Mouse (Mus musculus) retina, postnatal 1 day (tissue): ENCODE results near the gene Gm3336.

Experiments used
- DNase-seq: peaks from one replicate; pipeline ENCODE4 v3.0.0-alpha.2; 2012

The Gm3336 gene

DNA sequence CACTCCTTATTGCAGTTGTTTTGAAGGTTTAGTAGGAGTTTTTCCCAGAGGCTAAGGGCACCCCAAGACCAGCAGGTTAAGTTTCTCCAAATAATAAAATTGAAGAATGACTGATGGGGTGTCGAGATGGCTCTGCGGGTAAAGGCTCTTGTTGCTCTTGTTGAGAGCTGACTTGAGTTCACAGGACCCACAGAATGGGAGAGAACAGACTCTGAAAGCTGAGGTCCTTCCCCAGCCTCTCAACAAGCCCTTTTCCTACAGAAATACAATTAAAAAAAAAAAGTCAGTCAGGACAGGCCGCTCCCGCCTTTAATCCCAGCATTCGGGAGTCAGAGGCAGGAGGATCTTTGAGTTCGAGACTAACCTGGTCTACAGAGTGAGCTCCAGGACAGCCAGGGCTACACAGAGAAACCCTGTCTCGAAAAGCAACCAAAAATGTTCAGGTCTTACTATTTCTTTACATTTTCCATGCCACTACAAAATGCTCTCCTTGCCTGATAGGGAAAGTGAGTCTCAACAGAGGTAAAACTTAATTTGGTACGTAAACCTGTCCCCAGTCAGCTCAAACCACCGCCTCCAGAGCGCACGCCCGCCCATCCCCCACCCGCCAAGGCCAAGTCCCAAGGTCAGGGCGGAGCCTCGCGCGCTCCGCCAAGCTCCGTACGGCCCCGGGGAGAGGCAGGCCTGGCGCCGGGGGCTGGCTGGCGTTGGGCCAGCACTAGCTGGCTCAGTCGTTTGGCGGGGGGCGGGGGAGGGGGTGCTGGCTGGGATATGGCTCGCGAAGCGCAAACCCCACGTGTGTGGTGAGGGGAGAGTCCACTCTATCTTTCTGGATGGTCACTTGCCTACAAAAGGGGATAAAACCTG is 22.1 kb upstream of the Gm3336 start:
- DNase-seq = peak; percentile 93

DNA sequence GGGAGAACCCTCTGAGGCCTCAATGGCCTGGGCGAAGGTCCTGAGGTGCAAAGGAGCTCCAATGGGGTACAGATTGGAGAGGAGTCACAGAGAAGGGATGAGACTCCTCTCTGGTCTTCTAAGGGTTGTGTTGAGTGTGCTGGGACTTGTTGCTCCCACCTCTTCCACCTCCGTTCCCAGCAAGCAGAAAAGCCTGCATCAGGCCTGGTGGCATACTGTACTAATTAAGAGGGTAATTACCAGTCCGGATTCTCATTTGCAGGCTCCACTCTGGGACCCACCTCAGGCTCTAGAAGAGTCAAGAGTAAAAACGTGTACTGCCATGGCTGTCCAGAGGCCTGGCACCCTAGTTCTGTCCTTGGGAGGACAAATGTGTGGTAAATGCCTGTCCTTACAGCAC is 21.4 kb upstream of the Gm3336 start:
- DNase-seq = peak; percentile 39

DNA sequence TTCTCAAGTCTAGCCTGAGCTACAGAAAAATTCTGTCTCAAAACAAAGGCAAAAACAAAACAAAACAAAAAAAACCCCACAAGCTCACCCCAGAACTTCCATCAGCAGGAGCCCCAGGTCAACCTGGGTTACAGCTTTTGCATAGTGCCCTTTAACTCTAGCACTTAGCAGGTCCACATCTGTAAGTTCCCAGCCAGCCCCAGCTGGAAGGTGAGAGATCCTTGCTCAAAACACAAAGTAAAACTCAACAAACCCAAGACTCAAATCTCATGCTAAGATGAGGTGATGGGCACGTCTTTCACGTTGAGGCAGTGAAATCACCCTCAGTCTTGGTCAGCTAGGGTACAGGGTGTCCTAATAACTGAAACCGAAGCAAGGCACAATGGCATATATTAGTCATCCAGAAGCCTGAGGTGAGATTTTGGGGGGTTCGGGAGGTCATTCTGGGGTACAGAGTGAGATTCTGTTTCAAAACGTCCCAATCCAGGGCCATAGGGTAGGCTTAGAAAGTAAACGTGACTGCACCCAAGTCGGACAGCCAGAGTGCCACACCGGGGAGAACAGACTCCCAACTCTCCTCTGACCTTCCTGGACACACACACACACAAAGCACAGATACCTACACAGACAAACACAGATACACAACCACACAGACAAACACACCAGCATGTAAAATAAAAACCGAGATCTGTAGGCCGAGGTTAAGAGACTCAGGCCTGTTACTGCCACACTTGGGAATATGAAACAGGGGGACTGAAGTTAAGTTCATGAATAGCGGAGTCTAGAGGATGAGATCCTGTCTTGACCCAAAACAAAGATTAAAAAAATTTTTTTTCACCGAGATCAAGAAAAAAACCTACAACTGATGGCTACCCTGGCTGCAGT is 20.7 kb upstream of the Gm3336 start:
- no peak for DNase-seq

DNA sequence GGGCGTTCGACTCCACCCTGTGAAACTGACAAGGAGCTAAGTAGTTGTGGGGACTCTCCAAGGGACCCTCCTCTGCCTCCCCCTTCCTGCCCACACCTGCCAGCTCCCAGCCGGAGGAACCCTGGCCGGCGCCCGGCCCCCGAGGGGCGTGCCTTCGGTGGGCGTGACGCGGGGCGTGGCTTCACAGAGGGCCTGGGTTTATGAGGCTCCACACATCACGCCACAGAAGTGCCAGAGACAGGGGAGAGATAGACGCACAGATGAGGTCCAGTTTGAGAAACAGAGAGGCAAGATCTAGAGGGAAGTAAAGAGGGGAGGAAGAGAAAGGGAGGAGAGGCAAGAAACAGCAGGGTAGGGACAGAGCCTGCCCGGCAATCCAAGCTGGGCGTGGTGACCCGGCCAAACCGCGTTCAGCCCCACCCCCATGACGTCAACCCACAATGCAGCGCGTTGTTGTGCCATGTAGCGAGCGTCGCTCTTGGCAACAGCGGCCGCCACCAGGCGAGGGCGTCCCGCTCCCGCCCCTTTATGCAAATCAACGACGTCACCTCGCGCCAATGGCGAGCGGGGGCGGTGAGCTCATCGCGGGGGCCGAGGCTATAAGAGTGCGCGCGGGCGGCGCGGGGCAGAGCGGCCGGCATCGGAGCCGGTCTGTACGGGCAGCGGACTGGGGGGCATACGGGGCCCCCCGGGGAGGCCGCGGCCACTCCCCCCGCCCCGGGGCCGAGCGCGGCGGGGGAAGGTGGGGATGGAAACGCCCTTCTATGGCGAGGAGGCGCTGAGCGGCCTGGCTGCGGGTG is 19.8 kb upstream of the Gm3336 start, which contains the start of gene Jund:
Gene Jund, plus strand, starts transcription at position 640 of the 800 bp plus-strand sequence.
- DNase-seq = peak; percentile 100

DNA sequence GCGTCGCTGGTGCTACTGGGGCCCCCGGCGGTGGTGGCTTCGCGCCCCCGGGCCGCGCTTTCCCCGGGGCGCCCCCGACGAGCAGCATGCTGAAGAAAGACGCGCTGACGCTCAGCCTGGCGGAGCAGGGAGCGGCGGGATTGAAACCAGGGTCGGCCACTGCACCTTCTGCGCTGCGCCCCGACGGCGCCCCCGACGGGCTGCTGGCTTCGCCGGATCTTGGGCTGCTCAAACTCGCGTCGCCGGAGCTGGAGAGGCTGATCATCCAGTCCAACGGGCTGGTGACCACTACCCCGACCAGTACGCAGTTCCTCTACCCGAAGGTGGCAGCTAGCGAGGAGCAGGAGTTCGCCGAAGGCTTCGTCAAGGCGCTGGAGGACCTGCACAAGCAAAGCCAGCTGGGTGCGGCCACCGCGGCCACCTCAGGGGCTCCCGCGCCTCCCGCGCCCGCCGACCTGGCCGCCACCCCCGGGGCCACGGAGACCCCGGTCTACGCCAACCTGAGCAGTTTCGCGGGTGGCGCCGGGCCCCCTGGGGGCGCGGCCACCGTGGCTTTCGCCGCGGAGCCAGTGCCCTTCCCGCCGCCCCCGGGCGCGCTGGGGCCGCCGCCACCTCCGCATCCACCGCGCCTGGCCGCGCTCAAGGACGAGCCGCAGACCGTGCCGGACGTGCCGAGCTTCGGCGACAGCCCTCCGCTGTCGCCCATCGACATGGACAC is 19.1 kb upstream of the Gm3336 start:
- no peak for DNase-seq

DNA sequence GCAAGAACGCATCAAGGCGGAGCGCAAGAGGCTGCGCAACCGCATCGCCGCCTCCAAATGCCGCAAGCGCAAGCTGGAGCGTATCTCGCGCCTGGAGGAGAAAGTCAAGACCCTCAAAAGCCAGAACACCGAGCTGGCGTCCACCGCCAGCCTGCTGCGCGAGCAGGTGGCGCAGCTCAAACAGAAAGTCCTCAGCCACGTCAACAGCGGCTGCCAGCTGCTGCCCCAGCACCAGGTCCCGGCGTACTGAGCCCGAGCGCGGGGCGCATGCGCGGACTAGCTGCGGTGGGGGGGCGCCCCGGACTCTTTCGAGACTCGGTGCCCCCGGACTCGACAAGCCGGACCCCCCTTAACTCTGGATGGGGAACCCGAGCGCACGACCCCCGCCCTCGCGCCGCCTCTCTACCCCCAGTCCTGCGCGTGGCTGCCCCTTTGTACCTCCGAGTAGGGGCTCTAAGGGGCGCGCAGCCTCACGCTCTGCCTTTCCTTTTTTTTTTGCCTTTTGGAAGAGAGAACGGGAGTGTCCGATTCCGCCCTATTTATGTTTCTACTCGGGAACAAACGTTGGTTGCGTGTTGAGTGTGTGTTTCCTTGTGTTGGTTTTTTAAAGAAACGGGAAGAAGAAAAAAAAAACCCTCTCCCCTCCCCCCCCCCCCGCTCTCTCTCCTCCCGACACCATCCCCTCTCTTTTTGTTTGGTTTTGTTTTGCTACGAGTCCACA is 18.3 kb upstream of the Gm3336 start:
- DNase-seq = peak; percentile 90

DNA sequence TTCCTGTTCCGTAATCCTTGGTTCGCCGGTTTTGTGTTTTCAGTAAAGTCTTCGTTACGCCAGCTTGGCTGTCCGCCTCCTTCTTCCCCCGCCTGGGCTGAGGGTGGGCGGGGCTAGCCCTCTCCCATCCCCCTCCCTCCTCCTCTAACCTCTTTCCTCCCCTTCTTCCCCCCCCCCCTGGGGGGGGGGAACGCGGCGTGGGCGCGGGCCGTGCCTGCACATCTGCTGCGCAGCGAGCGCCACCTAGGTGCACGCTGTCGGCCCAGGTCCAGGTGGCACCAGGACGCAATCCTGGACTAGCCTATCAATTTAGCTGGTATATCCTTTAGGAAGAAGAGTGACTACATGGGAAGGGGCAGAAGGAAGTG is 17.8 kb upstream of the Gm3336 start:
- DNase-seq = peak; percentile 94

DNA sequence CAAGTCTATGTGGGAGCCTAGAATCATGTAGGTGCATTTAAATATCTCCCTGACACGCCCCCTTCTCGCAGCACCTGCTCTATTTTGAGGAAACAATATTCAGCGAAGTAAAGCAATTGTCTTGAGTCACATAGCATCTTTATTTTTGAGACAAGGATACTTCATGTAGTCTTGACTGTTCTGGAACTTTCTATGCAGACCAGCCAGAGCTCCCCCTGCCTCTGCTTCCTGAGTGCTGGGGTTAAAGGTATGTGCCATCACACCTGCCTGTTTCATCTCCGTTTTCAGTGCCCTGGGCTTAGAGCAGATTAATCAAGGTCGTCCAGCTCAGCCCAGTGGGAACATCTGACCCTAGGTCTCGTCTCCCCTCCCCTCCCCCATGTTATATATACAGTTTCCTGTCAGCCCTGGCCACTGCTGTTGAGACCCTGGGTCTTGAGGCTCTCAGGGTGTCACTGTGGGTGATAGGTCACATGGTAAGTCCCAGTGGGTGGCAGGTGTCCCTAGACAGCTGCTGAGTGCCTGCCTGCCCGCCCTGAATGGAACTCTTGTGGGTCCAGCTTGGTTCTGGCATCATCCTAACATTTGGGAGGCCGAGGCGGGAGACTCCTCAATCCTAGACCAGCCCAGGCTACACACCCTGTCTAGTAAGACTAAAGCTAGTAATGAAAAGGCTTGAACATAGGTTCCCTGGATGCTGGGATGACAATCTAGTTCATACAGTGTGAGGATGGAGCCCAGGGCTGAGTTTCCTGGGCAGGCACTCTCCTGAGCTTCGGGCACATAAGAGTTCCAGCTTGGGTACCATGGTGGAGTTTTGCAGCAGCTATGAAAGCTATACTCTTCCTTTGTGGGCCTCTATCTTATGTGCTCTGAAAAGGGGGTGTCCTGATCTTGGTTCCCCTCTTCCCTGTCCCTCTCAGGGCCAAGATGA is 17.0 kb upstream of the Gm3336 start:
- DNase-seq = peak; percentile 53

DNA sequence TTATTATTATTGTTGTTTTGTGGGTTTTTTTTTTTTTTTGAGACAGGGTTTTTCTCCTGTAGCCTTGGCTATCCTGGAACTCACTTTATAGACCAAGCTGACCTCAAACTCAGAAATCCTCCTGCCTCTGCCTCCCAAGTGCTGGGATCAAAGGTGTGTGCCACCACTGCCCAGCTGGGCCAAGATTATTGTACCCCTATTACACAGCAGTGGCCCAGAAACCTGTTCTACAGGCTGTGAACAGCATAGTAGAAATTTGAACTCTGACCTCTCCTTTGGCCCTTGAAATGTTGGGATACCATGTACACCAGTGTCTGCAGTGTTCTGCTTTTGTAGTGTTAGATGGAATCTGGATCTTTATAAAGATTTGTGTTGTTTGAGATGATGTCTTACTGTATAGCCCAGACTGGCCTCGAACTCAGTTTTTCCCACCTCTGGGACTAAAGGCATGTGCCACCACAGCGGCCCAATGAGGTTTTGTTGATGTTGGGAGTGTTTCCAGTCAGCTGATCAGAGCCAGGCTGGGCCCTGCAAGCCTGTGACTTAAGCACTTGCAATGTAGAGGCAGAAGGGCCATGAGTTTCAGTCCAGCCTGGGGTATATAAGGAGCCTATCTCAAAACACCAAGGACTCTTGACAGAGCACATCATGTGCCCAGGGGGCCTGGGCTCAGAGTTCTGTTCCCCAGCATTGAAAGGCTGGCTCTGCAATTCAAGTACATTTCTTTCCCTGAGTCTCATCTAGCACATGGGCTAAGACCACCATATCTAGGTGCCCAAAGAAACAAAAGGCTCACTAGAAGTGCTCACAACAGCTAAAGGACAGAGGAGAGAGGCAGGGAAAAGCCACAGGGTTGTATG is 16.1 kb upstream of the Gm3336 start:
- peak; percentile 18 for DNase-seq

DNA sequence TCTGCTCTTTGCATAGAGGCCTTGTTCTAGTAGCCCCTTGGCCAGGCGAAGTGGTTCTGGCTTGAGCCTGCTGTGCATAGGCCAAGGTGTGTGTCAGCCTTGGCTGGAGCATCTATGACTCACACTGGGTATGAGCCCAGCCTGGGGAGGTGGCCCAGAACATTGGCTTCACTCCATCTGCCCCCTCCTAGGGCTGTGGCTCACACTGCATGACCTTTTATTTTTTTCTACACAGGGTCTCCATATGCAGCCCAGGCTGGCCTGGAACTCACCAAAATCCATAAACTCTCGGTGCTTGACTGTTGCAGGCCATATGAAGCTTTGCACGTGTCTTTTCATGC is 15.5 kb upstream of the Gm3336 start:
- no peak for DNase-seq

DNA sequence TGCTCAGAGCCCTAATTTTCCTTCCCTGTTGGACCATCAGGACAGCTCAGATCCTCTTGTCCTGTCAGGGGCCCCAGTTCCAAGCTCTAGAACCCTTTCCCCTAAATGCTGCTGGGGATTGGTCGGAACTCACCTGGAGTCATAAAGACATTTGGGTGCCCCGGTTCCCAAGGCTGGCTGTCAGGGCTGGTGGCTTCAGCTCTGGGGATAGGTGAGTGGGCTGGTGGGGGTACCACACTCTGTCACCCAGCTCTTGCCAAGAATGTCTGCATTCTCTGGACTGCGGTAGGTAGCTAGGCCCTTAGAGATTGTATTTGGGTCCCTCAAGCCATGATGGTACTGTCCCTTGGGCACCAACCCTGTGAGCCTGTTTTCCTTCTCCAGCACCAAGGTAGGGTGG is 15.1 kb upstream of the Gm3336 start, which contains the start of gene Iqcn:
Gene Iqcn, plus strand, starts transcription at position 171 of the 400 bp plus-strand sequence.
- DNase-seq = no peak

DNA sequence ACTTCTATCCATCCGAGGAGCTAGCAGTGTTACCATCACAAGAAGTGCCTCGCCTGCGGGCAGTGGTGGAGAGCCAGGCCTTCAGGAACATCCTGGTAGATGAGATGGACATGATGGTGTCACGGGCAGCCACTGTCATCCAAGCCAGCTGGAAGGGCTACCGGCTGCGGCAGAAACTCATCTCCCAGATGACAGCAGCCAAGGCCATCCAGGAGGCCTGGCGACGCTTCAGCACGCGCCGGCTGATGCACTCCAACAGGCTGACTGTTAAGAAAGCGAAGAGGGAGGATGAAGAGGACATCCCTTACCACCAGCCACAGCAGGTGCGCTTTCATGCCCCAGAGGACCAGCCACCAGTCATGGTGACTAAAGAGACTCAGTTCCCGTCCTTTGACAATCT is 10.1 kb upstream of the Gm3336 start:
- DNase-seq = no peak

DNA sequence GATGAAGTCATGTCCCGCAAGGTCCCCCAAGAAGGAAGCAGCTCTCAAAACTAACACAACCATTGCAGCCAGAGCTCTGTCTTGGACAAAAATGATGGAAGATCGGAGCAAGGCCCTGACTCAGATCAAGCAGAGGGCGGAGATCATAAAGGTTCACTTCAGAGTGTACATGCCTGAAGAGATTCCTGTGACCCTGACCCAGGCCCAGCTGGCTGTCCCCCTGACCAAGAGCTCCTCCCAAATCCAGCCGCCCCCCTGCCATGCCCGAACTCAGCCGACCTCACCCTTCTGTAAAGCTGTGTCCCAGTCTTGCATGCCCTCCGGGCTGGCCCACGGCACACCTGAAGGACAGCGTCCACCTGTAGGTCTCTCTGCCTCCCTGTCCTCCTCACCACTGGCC is 8.5 kb upstream of the Gm3336 start:
- DNase-seq = no peak

DNA sequence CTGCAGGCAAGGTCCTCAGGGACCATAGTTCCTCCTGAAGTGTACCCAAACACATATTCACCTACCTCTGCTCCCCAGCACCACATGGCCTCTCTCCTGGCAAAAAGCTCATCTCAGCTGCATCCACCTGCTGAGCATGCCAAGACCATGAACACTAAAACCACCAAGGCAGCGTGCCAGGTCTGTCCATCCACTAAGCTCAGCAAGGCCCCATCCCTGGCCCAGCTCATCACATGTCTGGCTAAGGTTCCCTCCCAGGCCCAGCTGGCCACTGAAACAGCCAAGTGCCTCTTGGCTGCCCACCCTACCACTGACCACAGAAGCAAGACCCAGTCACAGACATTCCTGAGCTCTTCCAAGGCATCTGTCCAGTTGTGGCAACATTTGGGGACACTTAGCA is 8.0 kb upstream of the Gm3336 start:
- DNase-seq = no peak

DNA sequence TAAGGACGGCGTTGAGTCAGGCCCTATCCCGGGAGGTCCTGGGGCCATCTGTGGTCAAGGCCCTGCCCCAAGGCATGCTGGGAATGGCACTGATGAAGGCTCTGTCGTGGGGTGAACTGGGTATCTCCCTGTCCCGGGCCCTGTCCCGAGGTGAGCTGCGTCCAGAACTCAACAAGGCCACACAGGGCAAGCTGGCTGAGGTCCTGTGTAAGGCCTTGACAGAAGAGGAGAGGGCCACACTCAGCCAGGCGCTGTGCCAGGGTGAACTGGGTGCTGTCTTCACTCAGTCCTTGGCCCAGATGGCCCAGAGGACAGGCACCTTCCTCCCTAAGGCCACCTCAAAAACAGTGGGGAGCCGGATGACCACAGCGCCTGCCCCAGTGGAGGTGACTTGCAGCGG is 7.3 kb upstream of the Gm3336 start:
- DNase-seq = no peak

DNA sequence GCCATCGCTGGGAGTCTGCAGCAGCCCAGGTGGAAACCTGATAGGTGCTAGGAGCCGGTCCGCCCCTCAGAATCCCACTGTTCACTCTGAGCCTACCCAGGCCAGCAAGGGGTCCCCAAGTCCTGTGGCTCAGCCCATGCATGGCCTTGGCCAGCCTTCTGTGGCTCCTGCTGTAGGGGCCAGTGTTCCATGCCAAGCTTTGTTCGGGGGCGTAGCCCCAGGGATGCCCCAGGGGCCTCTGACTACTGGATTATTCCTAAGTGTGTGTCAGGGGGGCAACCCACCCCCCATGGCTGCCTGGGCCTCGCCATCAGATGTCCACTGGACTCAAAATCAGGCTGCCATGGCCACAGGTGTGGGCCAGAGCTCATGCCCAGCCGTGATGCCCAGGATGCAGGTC is 4.4 kb upstream of the Gm3336 start:
- DNase-seq = no peak

DNA sequence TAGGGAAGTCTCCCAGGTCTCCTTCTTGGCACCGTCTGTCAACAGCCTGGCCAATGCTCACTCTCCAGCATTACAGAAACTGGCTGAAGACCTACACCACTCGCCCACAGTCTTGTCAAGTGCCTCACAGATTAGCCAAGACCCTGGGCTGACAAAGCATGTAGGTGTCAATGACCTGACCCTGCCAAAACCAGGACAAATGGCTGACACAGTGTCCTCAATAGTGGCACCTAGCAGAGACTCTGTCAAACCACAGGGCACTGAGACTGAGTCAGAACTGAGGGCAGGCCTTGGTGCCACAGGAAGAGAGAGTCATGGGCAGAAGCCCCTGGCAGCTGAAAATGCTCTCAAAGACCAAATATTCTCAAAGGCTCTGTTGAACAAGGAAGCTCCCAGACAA is 3.3 kb upstream of the Gm3336 start:
- no peak for DNase-seq

DNA sequence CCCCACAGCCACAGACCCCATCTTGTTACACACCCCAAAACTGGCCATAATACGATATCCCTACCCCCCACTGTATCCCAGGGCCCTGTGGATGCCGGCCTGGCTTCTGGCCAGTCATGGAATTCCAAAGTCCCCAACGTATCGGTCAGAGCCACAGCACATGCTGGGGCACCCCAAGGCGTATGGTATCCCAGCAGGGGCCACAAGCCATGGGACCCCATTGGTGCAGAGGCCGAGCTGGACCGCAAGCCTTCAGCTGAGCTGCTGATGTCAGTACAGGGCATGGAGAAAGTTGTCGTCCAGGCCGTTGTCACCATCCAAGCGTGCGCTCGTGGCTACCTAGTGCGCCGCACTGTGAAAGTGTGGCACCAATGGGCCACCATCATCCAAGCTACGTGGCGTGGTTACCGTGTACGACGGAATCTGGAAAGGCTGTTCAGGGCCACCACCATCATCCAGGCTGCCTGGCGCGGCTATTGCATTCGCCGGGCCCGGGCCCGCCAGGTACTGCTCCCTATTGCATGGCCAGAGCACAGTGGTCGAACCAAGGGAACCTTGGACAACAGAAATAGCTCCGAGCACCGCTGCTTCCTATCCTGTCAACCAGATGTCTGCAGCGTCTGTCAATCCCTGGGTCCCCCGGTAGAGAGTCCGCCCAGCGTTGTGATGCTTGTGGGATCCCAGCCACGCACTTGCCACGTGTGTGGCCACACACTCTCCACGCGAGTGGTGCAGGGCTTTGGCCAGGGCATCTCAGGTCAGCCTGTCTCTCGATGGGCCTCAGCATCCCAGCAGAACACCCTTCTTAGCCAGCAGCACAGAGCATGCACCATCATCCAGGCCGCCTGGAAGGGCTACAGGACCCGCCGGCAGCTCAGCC is 1.6 kb upstream of the Gm3336 start:
- DNase-seq = no peak
